Mouse (Mus musculus): ENCODE measurements around the gene Atp6v1a. TPM values are rescaled to one million over a fixed set of nuclear protein-coding genes. Genes with fewer than 3 reads are reported as not detected.

Atp6v1a gene
- polyA plus RNA-seq, 1 experiment from 2014 or later, result 63.0 TPM

DNA sequence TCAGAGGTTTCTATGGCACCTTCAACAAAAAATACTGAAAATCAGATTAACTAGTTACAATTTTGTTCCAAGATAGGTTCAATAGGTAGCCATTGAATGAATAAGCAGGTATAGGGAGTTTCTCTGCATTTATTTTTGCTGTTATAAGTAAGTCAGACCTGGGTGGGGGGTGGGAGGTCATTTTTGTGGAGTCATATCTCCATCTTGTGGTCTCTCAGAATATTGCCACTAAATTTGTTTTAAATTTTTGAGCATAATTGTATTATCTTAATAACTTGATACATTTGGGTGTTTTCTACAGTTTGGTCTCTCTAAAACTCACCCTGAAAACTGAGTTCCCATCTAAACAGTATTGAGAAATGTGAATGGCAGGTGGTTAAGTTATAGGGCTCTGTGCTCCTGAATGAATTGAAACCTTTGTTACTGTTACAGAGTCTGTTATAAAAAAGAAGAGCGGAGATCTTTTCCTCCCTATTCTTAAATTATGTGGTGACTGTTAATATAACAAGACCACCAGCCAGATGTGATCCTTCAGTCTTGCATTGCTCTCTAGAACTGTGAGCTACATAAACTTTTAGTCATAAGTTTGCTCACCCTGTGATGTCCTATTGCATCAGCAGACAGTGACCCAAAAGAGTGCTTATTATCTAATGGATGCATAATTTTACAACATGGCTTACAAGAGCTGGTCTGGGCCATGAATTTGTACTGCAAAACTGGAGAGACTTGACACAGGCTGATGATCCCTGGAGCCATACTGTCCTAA is 9.7 kb upstream of the Atp6v1a start:
- no peak for DNase-seq (ENCODE audit: low spot score)
- Histone ChIP-seq H3K27me3 (replicated peaks; ENCODE audit: control insufficient read depth, insufficient read depth, low read length) (no peaks in the 10 kb centered on the region), H3K9me3 (ENCODE audit: control insufficient read depth, low read length) (no peaks in the 10 kb centered on the region), H3K4me1 (replicated peaks; ENCODE audit: control insufficient read depth, insufficient read depth, low read length) (no peaks in the 10 kb centered on the region), H3K36me3 (ENCODE audit: control insufficient read depth, insufficient read depth, low read length) (no peaks in the 10 kb centered on the region), H3K27ac (ENCODE audit: low read depth) (no peak overlapping the region), H3K4me2 (ENCODE audit: low read length) (no peak overlapping the region), H3K9ac (ENCODE audit: low read length) (no peak overlapping the region), H3K4me3 (ENCODE audit: low read depth, low read length) (no peak overlapping the region)
- no peak for ATAC-seq (replicated peaks; ENCODE audit: low FRiP score, low TSS enrichment, low read depth)
- WGBS, result 65% methylated on average over 1 of the region's 1 CpGs

DNA sequence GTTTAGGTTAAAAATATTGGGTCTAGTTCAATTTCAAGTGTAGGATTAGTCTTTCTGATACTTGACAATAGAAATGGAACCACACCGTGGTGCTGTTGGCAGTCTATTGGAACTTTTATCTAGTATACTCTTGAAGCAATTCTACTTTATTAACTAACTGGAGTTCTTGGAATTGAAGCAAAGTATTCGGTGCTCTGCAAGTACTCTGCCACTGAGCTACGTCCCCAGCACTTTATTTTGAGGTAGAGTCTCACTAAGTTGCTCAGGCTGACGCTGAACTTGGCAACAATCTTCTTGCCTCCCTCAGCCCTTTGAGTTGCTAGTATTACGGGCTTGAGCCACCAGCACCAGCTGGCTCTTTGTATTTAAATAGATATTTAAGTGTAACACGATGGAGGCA is 2.0 kb upstream of the Atp6v1a start:
- ATAC-seq (replicated peaks; ENCODE audit: low FRiP score, low TSS enrichment, low read depth), result no peak

DNA sequence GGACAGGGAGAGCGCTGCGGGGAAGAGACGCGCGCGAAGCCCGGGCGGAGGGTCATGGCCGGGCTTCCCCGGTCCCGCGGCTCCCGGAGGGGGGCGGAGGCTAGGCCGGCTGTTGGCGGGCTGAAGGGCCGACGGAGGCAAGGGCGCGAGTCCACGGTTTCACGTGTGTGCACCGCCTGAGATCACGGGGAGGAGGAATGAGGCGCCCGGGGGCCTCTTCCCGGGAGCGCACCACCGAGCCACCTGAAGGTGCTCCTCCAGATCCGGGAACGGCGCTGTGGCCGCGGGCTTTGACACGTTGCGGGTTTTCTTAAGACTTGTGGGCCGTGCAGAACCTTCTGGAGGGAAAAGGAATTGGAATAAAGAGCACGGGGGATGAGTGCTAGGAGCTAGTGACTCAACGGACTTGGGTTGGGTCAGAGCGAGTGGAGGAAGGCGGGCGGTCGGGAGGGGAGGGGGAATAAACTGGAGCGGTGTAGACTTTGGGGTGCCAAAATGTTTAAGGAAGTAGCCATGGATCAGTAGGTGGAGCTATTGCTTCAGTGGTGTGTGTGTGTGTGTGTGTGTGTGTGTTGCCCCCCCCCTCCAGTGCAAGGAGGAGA is 782 bp upstream of the Atp6v1a start:
- H3K9me3 ChIP-seq (ENCODE audit: control insufficient read depth, low read length), result no peaks in the 10 kb centered on the region
- peak; percentile 89 for DNase-seq (ENCODE audit: low spot score)
- peak overlapping the region; percentile 61 for H3K4me2 ChIP-seq (ENCODE audit: low read length)
- H3K27me3 ChIP-seq (replicated peaks; ENCODE audit: control insufficient read depth, insufficient read depth, low read length), result no peaks in the 10 kb centered on the region
- peak; percentile 40 for ATAC-seq (replicated peaks; ENCODE audit: low FRiP score, low TSS enrichment, low read depth)
- peak overlapping the region; percentile 100 for H3K27ac ChIP-seq (ENCODE audit: low read depth)
- peak overlapping the region; percentile 92 for H3K4me3 ChIP-seq (ENCODE audit: low read depth, low read length)
- H3K36me3 ChIP-seq (ENCODE audit: control insufficient read depth, insufficient read depth, low read length), result no peaks in the 10 kb centered on the region
- H3K9ac ChIP-seq (ENCODE audit: low read length), result peak overlapping the region; percentile 93
- H3K4me1 ChIP-seq (replicated peaks; ENCODE audit: control insufficient read depth, insufficient read depth, low read length), result peaks cover 13% of the 10 kb centered on the region
- under 1% methylated on average over 43 of the region's 44 CpGs for WGBS

More for the DNA sequence above, 2.0 kb upstream of the Atp6v1a start:
- Histone ChIP-seq H3K27me3 (replicated peaks; ENCODE audit: control insufficient read depth, insufficient read depth, low read length) (no peaks in the 10 kb centered on the region), H3K4me3 (ENCODE audit: low read depth, low read length) (peak overlapping the region; percentile 92; the same call in 1 of the 2 replicates), H3K9me3 (ENCODE audit: control insufficient read depth, low read length) (no peaks in the 10 kb centered on the region), H3K9ac (ENCODE audit: low read length) (no peak overlapping the region; the same call in 1 of the 2 replicates), H3K36me3 (ENCODE audit: control insufficient read depth, insufficient read depth, low read length) (no peaks in the 10 kb centered on the region), H3K4me1 (replicated peaks; ENCODE audit: control insufficient read depth, insufficient read depth, low read length) (peaks cover 11% of the 10 kb centered on the region), H3K27ac (ENCODE audit: low read depth) (no peak overlapping the region), H3K4me2 (ENCODE audit: low read length) (peak overlapping the region; percentile 61)
- 47% methylated on average over 6 of the region's 6 CpGs for WGBS
- no peak for DNase-seq (ENCODE audit: low spot score)

GRCm38 (mm10) chr16:44138979-44139535 is 448 bp downstream of the Atp6v1a start:
- Histone ChIP-seq H3K4me2 (ENCODE audit: low read length) (peak overlapping the region; percentile 85), H3K27me3 (replicated peaks; ENCODE audit: control insufficient read depth, insufficient read depth, low read length) (no peaks in the 10 kb centered on the region), H3K36me3 (ENCODE audit: control insufficient read depth, insufficient read depth, low read length) (no peaks in the 10 kb centered on the region), H3K27ac (ENCODE audit: low read depth) (peak overlapping the region; percentile 100), H3K4me3 (ENCODE audit: low read depth, low read length) (peak overlapping the region; percentile 92), H3K4me1 (replicated peaks; ENCODE audit: control insufficient read depth, insufficient read depth, low read length) (peaks cover 13% of the 10 kb centered on the region), H3K9ac (ENCODE audit: low read length) (peak overlapping the region; percentile 93), H3K9me3 (ENCODE audit: control insufficient read depth, low read length) (no peaks in the 10 kb centered on the region)
- under 1% methylated on average over 25 of the region's 25 CpGs for WGBS
- DNase-seq (ENCODE audit: low spot score), result peak; percentile 97
- ATAC-seq (replicated peaks; ENCODE audit: low FRiP score, low TSS enrichment, low read depth), result peak; percentile 91

GRCm38 (mm10) chr16:44138377-44138978 is 1.0 kb downstream of the Atp6v1a start:
- peak overlapping the region; percentile 92 for H3K4me3 ChIP-seq (ENCODE audit: low read depth, low read length)
- 1% methylated on average over 24 of the region's 24 CpGs for WGBS
- H3K27me3 ChIP-seq (replicated peaks; ENCODE audit: control insufficient read depth, insufficient read depth, low read length), result no peaks in the 10 kb centered on the region
- no peaks in the 10 kb centered on the region for H3K36me3 ChIP-seq (ENCODE audit: control insufficient read depth, insufficient read depth, low read length)
- H3K9me3 ChIP-seq (ENCODE audit: control insufficient read depth, low read length), result no peaks in the 10 kb centered on the region
- DNase-seq (ENCODE audit: low spot score), result no peak
- H3K27ac ChIP-seq (ENCODE audit: low read depth), result peak overlapping the region; percentile 100
- H3K9ac ChIP-seq (ENCODE audit: low read length), result peak overlapping the region; percentile 93
- peak overlapping the region; percentile 85 for H3K4me2 ChIP-seq (ENCODE audit: low read length)
- peaks cover 15% of the 10 kb centered on the region for H3K4me1 ChIP-seq (replicated peaks; ENCODE audit: control insufficient read depth, insufficient read depth, low read length)
- no peak for ATAC-seq (replicated peaks; ENCODE audit: low FRiP score, low TSS enrichment, low read depth)

DNA sequence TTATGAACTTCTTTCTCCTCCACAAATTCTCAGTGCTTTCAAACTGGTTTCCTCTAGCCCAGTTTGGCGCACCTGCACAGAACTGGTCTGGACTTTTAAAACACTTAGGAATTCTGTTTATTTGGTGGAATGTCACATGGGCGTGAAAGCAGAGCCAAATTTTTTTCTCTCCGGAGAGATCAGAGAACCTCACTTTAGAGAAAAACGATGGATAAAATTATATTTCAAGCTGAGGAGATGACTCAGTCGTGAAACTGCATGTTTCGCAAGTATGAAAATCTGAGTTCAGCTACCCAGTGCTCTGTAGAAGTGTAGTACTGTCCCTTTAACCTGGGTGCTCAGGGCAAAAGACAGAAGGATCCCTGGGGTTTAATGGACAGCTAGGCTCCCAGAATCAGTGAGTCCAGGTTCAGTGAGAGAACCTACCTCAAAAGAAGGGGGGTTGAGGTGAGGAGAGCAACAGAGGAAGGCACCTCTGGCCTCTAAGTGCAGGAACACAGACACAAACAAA is 2.9 kb downstream of the Atp6v1a start:
- ATAC-seq (replicated peaks; ENCODE audit: low FRiP score, low TSS enrichment, low read depth), result no peak
- no peak for DNase-seq (ENCODE audit: low spot score)
- 75% methylated on average over 6 of the region's 6 CpGs for WGBS
- H3K4me3 ChIP-seq (ENCODE audit: low read depth, low read length), result no peak overlapping the region
- H3K27me3 ChIP-seq (replicated peaks; ENCODE audit: control insufficient read depth, insufficient read depth, low read length), result no peaks in the 10 kb centered on the region
- no peaks in the 10 kb centered on the region for H3K9me3 ChIP-seq (ENCODE audit: control insufficient read depth, low read length)
- H3K4me2 ChIP-seq (ENCODE audit: low read length), result no peak overlapping the region
- H3K27ac ChIP-seq (ENCODE audit: low read depth), result no peak overlapping the region
- peaks cover 13% of the 10 kb centered on the region for H3K4me1 ChIP-seq (replicated peaks; ENCODE audit: control insufficient read depth, insufficient read depth, low read length)
- H3K36me3 ChIP-seq (ENCODE audit: control insufficient read depth, insufficient read depth, low read length), result no peaks in the 10 kb centered on the region
- no peak overlapping the region for H3K9ac ChIP-seq (ENCODE audit: low read length)

DNA sequence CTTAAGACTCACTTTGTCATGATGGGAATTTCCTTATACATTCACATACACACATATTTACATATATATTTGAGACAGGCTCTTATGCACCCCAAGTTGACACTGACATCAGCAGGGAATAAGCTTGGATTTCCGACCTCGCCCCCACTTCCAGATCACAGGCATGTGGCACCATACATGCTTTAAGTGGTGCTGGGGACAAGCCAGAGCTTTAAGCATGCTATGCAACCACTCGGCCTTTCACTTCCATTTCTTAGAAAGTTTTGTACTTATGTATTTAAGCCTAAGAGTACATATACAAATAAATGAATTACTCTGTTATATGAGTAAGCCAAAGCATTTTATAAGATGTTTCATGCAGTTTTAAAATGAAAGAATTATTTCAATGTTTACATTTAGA is 6.3 kb downstream of the Atp6v1a start:
- no peak overlapping the region for H3K4me3 ChIP-seq (ENCODE audit: low read depth, low read length)
- H3K9me3 ChIP-seq (ENCODE audit: control insufficient read depth, low read length), result no peaks in the 10 kb centered on the region
- 82% methylated on average over 3 of the region's 3 CpGs for WGBS
- ATAC-seq (replicated peaks; ENCODE audit: low FRiP score, low TSS enrichment, low read depth) (no peak), DNase-seq (ENCODE audit: low spot score) (no peak)
- no peaks in the 10 kb centered on the region for H3K36me3 ChIP-seq (ENCODE audit: control insufficient read depth, insufficient read depth, low read length)
- no peak overlapping the region for H3K9ac ChIP-seq (ENCODE audit: low read length)
- no peak overlapping the region for H3K4me2 ChIP-seq (ENCODE audit: low read length)
- no peaks in the 10 kb centered on the region for H3K27me3 ChIP-seq (replicated peaks; ENCODE audit: control insufficient read depth, insufficient read depth, low read length)
- peaks cover 13% of the 10 kb centered on the region; the same call in 1 of the 2 replicates for H3K4me1 ChIP-seq (replicated peaks; ENCODE audit: control insufficient read depth, insufficient read depth, low read length)
- H3K27ac ChIP-seq (ENCODE audit: low read depth), result no peak overlapping the region

- Histone ChIP-seq H3K27ac (ENCODE audit: low read depth) (no peak overlapping the region), H3K9me3 (ENCODE audit: control insufficient read depth, low read length) (no peaks in the 10 kb centered on the region), H3K9ac (ENCODE audit: low read length) (no peak overlapping the region), H3K4me2 (ENCODE audit: low read length) (no peak overlapping the region), H3K4me1 (replicated peaks; ENCODE audit: control insufficient read depth, insufficient read depth, low read length) (peaks cover 6% of the 10 kb centered on the region; the same call in 1 of the 2 replicates), H3K4me3 (ENCODE audit: low read depth, low read length) (no peak overlapping the region), H3K27me3 (replicated peaks; ENCODE audit: control insufficient read depth, insufficient read depth, low read length) (no peaks in the 10 kb centered on the region), H3K36me3 (ENCODE audit: control insufficient read depth, insufficient read depth, low read length) (no peaks in the 10 kb centered on the region)
- DNase-seq (ENCODE audit: low spot score) (no peak), ATAC-seq (replicated peaks; ENCODE audit: low FRiP score, low TSS enrichment, low read depth) (no peak)
- 81% methylated on average over 4 of the region's 4 CpGs for WGBS
These were observed 7.2 kb downstream of the Atp6v1a start for GRCm38 (mm10) chr16:44132300-44132699.

All from intestine, embryonic 14.5 days (tissue).